Mouse (Mus musculus) liver, embryonic 14.5 days (tissue): ENCODE data around the gene Hacl1.
"Not testable (repeated sequence)": the region's sequence is repeated elsewhere in the genome, so short reads cannot be mapped to it uniquely, and the experiment has no call there.

ENCODE experiments used
- CTCF ChIP-seq: IDR thresholded peaks from 2 replicates; pipeline ENCODE4 v1.5.1; 2016; ENCODE audit warnings: antibody characterized with exemption, low read depth, control low read depth
- EP300 ChIP-seq: IDR thresholded peaks from 2 replicates; pipeline ENCODE4 v1.6.1; 2016; ENCODE audit warnings: antibody characterized with exemption, low read depth

GRCm38 (mm10) chr14:31602616-31602979 lies 38.5 kb downstream of the Hacl1 start:
- TF ChIP-seq CTCF = not testable (repeated sequence)
- peak; percentile 86 for TF ChIP-seq EP300
